Mouse (Mus musculus) midbrain, embryonic 13.5 days (tissue): ENCODE results near the gene Zbtb8os. TPM values are rescaled to one million over a fixed set of nuclear protein-coding genes. Genes with fewer than 3 reads are reported as not detected.

Experiments used
- ATAC-seq: fragments of 200-750 bp; cut with Nextera tagmentation; 2 replicates; pipeline ENCODE4 v1.8.0; 2017; ENCODE audit warnings: mild to moderate bottlenecking, moderate TSS enrichment, moderate library complexity
- H3K27ac ChIP-seq: fragments of 300-500 bp; sonication (generic); 2 replicates; pipeline ENCODE4 v1.5.1; 2015; ENCODE audit warnings: inconsistent platforms, mild to moderate bottlenecking, moderate library complexity
- H3K27me3 ChIP-seq: fragments of 300-500 bp; sonication (generic); 2 replicates; pipeline ENCODE4 v1.6.1; 2015; ENCODE audit warnings: mild to moderate bottlenecking, inconsistent platforms
- H3K36me3 ChIP-seq: fragments of 300-500 bp; sonication (generic); 2 replicates; pipeline ENCODE4 v1.6.1; 2015; ENCODE audit warnings: mild to moderate bottlenecking, inconsistent platforms
- H3K4me1 ChIP-seq: fragments of 300-500 bp; sonication (generic); replicated peaks from 2 replicates; pipeline ENCODE4 v1.6.1; 2015; ENCODE audit warnings: inconsistent platforms
- H3K4me2 ChIP-seq: fragments of 300-500 bp; sonication (generic); replicated peaks from 2 replicates; pipeline ENCODE4 v1.6.1; 2015; ENCODE audit warnings: moderate library complexity, mild to moderate bottlenecking, inconsistent platforms
- H3K4me3 ChIP-seq: fragments of 300-500 bp; sonication (generic); replicated peaks from 2 replicates; pipeline ENCODE4 v1.5.1; 2015; ENCODE audit warnings: mild to moderate bottlenecking, inconsistent platforms
- H3K9ac ChIP-seq: fragments of 300-500 bp; sonication (generic); replicated peaks from 2 replicates; pipeline ENCODE4 v1.6.1; 2015; ENCODE audit warnings: mild to moderate bottlenecking, inconsistent platforms
- H3K9me3 ChIP-seq: fragments of 300-500 bp; sonication (generic); 2 replicates; pipeline ENCODE4 v1.6.1; 2016; ENCODE audit warnings: mild to moderate bottlenecking, inconsistent platforms
- WGBS: fragments of 180-500 bp; shearing (Covaris S2); methylation state at CpG from one replicate; pipeline ENCODE4 v1.1.7; 2015; 5-methylcytosine and 5-hydroxymethylcytosine counted together
- polyA plus RNA-seq: library from polyadenylated mRNA; unstranded; fragments of >200 nt; fragmentation: Nextera tagmentation; extraction: Ambion mirVana; gene quantifications from 2 replicates; pipeline ENCODE4 v1.2.1, GENCODE M21; 2015

The Zbtb8os gene
- polyA plus RNA-seq, 1 experiment from 2014 or later, result 28.0 TPM

GRCm38 (mm10) chr4:129363463-129363862 lies 28.0 kb downstream of the Zbtb8os start:
- H3K4me1 ChIP-seq, result no peaks in the 10 kb centered on the region
- no peak for ATAC-seq
- no peak overlapping the region for H3K4me3 ChIP-seq
- no peaks in the 10 kb centered on the region for H3K27me3 ChIP-seq
- H3K9me3 ChIP-seq, result no peaks in the 10 kb centered on the region
- H3K27ac ChIP-seq, result no peak overlapping the region
- H3K36me3 ChIP-seq, result peaks cover 29% of the 10 kb centered on the region
- WGBS, result 93% methylated on average over 9 of the region's 9 CpGs
- H3K4me2 ChIP-seq, result no peak overlapping the region
- H3K9ac ChIP-seq, result no peak overlapping the region

- Histone ChIP-seq H3K4me3 (no peak overlapping the region), H3K27me3 (no peaks in the 10 kb centered on the region), H3K9ac (no peak overlapping the region), H3K4me2 (no peak overlapping the region), H3K4me1 (no peaks in the 10 kb centered on the region), H3K27ac (no peak overlapping the region), H3K36me3 (peaks cover 32% of the 10 kb centered on the region), H3K9me3 (no peaks in the 10 kb centered on the region)
- 89% methylated on average over 3 of the region's 3 CpGs for WGBS
- ATAC-seq, result no peak
These were observed 28.9 kb downstream of the Zbtb8os start for GRCm38 (mm10) chr4:129364379-129364778.

DNA sequence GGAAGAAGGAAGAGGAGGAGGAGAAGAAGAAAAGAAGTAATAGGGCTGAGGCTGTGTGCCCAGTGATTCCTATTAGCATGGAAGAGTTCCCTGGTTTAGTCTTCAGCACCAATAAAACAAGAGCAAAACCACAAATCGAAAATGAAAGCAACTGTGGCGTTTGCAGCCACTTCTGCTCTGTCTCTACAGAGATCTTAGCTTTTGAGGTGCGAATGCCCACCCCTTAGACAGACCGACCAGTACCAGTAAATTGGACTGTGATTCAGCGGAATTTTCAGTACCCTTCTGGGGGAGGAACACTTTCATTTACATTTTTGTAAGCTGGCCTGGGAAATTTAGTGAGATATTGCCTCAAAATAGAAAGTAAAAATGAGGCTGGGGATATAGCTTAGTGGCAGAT lies 29.7 kb downstream of the Zbtb8os start:
- no peak overlapping the region for H3K27ac ChIP-seq
- ATAC-seq, result no peak
- peaks cover 23% of the 10 kb centered on the region for H3K36me3 ChIP-seq
- no peaks in the 10 kb centered on the region for H3K9me3 ChIP-seq
- WGBS, result 94% methylated on average over 5 of the region's 5 CpGs
- no peak overlapping the region for H3K4me2 ChIP-seq
- no peaks in the 10 kb centered on the region for H3K4me1 ChIP-seq
- no peaks in the 10 kb centered on the region for H3K27me3 ChIP-seq
- no peak overlapping the region for H3K4me3 ChIP-seq
- H3K9ac ChIP-seq, result no peak overlapping the region

GRCm38 (mm10) chr4:129371391-129371790 lies 35.9 kb downstream of the Zbtb8os start:
- Histone ChIP-seq H3K9me3 (no peaks in the 10 kb centered on the region), H3K27me3 (no peaks in the 10 kb centered on the region), H3K4me3 (no peak overlapping the region), H3K36me3 (peaks cover 13% of the 10 kb centered on the region), H3K4me2 (no peak overlapping the region), H3K4me1 (peaks cover 25% of the 10 kb centered on the region), H3K9ac (no peak overlapping the region), H3K27ac (no peak overlapping the region)
- 94% methylated on average over 3 of the region's 3 CpGs for WGBS
- ATAC-seq, result no peak

GRCm38 (mm10) chr4:129373202-129373976 lies 37.9 kb downstream of the Zbtb8os start:
- no peak for ATAC-seq
- no peak overlapping the region for H3K27ac ChIP-seq
- H3K27me3 ChIP-seq, result 0 out of 2 replicates have a peak, but pooled peaks cover under 1% of the 10 kb centered on the region
- H3K4me2 ChIP-seq, result no peak overlapping the region
- H3K4me3 ChIP-seq, result no peak overlapping the region
- H3K36me3 ChIP-seq, result 0 out of 2 replicates have a peak, but pooled peaks cover 4% of the 10 kb centered on the region
- no peaks in the 10 kb centered on the region for H3K9me3 ChIP-seq
- H3K4me1 ChIP-seq, result peaks cover 35% of the 10 kb centered on the region
- H3K9ac ChIP-seq, result no peak overlapping the region
- 49% methylated on average over 8 of the region's 8 CpGs for WGBS

- Histone ChIP-seq H3K27me3 (peaks cover 8% of the 10 kb centered on the region), H3K4me1 (peaks cover 35% of the 10 kb centered on the region), H3K9ac (no peak overlapping the region), H3K4me2 (no peak overlapping the region), H3K27ac (no peak overlapping the region), H3K36me3 (no peaks in the 10 kb centered on the region), H3K9me3 (no peaks in the 10 kb centered on the region), H3K4me3 (no peak overlapping the region)
- no peak for ATAC-seq
- 39% methylated on average over 11 of the region's 11 CpGs for WGBS
These were observed 38.8 kb downstream of the Zbtb8os start for GRCm38 (mm10) chr4:129374219-129374755.

- H3K36me3 ChIP-seq, result no peaks in the 10 kb centered on the region
- H3K27me3 ChIP-seq, result peaks cover 8% of the 10 kb centered on the region
- H3K4me3 ChIP-seq, result no peak overlapping the region
- peaks cover 35% of the 10 kb centered on the region for H3K4me1 ChIP-seq
- no peak overlapping the region for H3K27ac ChIP-seq
- WGBS, result 10% methylated on average over 6 of the region's 6 CpGs
- no peak for ATAC-seq
- no peaks in the 10 kb centered on the region for H3K9me3 ChIP-seq
- H3K4me2 ChIP-seq, result no peak overlapping the region; the same call in 1 of the 2 replicates
- H3K9ac ChIP-seq, result no peak overlapping the region
These were observed 39.5 kb downstream of the Zbtb8os start for GRCm38 (mm10) chr4:129375000-129375399.

GRCm38 (mm10) chr4:129375821-129376220 lies 40.3 kb downstream of the Zbtb8os start:
- H3K27me3 ChIP-seq, result peaks cover 8% of the 10 kb centered on the region
- WGBS, result 83% methylated on average over 5 of the region's 5 CpGs
- no peak overlapping the region for H3K4me3 ChIP-seq
- no peaks in the 10 kb centered on the region for H3K9me3 ChIP-seq
- H3K36me3 ChIP-seq, result no peaks in the 10 kb centered on the region
- no peak overlapping the region for H3K27ac ChIP-seq
- no peak overlapping the region for H3K4me2 ChIP-seq
- no peak for ATAC-seq
- H3K9ac ChIP-seq, result no peak overlapping the region
- H3K4me1 ChIP-seq, result peaks cover 35% of the 10 kb centered on the region

DNA sequence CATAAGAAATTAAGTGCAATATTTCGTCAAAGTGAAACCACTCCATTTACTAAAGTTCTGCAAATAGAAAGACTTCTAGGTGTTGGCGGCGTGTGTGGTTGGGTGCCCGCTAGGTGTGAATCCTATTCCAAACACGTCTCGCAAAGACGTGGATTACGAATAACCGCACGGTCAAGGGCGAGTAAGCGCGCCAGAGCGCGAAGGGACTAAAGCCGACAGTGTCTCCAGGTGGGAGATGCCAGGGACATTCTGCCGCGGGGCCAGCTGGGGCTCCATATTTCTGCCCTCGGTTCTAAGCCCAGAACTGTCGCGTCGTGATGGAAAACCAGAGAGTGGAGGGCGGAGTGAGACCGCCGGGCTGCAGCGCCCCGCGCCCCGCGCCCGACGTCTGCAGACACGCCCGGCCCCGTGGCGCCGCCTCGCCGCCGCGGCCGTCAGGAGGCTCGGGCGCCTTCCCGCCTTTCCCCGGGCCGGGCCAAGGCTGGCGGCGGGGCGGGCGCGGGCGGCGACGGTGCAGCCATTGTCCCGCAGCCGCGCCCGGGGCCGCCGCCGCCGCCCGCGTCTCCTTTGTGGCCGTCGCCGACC lies 41.6 kb downstream of the Zbtb8os start:
- Histone ChIP-seq H3K27me3 (peaks cover 8% of the 10 kb centered on the region), H3K4me2 (peak overlapping the region; percentile 65), H3K4me3 (peak overlapping the region; percentile 74), H3K9me3 (no peaks in the 10 kb centered on the region), H3K27ac (peak overlapping the region; percentile 90), H3K9ac (peak overlapping the region; percentile 88), H3K36me3 (no peaks in the 10 kb centered on the region), H3K4me1 (peaks cover 35% of the 10 kb centered on the region)
- peak; percentile 80 for ATAC-seq
- WGBS, result under 1% methylated on average over 62 of the region's 68 CpGs

GRCm38 (mm10) chr4:129377601-129378390 lies 42.3 kb downstream of the Zbtb8os start, which contains the start of gene Zbtb8a:
Zbtb8a (minus strand) TSS chr4:129378116.
- Histone ChIP-seq H3K27me3 (peaks cover 8% of the 10 kb centered on the region), H3K36me3 (no peaks in the 10 kb centered on the region), H3K9ac (peak within 1 kb of the TSS; percentile 88), H3K4me2 (peak within 1 kb of the TSS; percentile 65), H3K4me3 (peak within 1 kb of the TSS; percentile 74), H3K9me3 (no peaks in the 10 kb centered on the region), H3K27ac (peak within 1 kb of the TSS; percentile 90), H3K4me1 (peaks cover 35% of the 10 kb centered on the region)
- WGBS, result 1% methylated on average over 65 of the region's 65 CpGs
- ATAC-seq, result peak; percentile 88

DNA sequence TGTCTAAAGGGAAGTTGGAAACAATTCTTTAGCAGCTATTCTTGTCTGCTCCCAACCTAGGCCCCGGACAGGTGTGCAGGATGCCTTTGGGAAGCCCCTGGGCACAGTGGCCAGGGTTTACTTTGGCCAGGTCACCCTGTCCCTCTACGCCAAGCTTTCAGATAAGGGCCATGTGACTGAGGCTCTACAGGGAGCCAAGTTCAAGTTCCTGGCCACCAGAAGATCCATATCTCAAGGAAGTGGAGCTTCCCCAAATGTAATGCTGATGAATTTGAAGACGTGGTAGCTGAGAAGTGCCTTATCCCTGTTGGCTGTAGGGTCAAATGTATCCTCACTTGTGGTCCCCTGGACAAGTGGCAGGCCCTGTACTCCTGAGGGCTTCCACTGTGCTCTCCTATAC lies 44.3 kb downstream of the Zbtb8os start:
- 87% methylated on average over 3 of the region's 3 CpGs for WGBS
- Histone ChIP-seq H3K36me3 (no peaks in the 10 kb centered on the region), H3K4me2 (no peak overlapping the region), H3K9me3 (no peaks in the 10 kb centered on the region), H3K4me1 (peaks cover 25% of the 10 kb centered on the region), H3K4me3 (no peak overlapping the region), H3K27me3 (peaks cover 8% of the 10 kb centered on the region), H3K27ac (no peak overlapping the region), H3K9ac (no peak overlapping the region)
- ATAC-seq, result no peak

DNA sequence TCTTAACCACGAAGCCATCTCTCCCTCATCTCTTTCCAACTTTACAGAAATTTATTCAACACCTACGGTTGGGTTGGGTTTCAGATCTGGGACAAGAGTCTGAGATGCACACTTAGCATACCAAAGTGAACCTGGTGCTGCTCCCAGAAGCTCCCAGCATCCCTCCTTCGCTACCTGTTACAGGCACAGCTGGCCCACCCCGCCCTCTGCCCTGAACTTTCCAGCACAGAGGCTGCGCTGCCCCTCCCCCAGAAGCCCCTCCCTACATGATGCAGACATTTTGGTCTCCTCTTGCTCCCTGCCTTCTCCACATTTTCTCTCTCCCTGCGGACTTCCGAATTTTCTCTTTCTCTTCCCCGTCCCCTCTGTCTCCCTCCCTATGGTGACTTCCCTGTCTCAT lies 45.7 kb downstream of the Zbtb8os start:
- ATAC-seq, result no peak
- WGBS, result 81% methylated on average over 8 of the region's 8 CpGs

More for the DNA sequence above, 45.7 kb downstream of the Zbtb8os start:
- Histone ChIP-seq H3K27me3 (peaks cover 8% of the 10 kb centered on the region), H3K4me3 (no peak overlapping the region), H3K4me2 (no peak overlapping the region), H3K9me3 (no peaks in the 10 kb centered on the region), H3K27ac (no peak overlapping the region), H3K4me1 (peaks cover 12% of the 10 kb centered on the region), H3K36me3 (no peaks in the 10 kb centered on the region), H3K9ac (no peak overlapping the region)
